Mouse (Mus musculus) lung, postnatal 4 days (tissue): ENCODE measurements around the gene Slc25a35.
A peak's percentile ranks its signal among the peaks of the same experiment; 100 is the strongest.
"Not testable (repeated sequence)": the region's sequence is repeated elsewhere in the genome, so short reads cannot be mapped to it uniquely, and the experiment has no call there.

Experiments used
- DNase-seq, 2 experiments: peaks; one replicate each; pipeline ENCODE4 v3.0.0; 2021

The Slc25a35 gene

DNA sequence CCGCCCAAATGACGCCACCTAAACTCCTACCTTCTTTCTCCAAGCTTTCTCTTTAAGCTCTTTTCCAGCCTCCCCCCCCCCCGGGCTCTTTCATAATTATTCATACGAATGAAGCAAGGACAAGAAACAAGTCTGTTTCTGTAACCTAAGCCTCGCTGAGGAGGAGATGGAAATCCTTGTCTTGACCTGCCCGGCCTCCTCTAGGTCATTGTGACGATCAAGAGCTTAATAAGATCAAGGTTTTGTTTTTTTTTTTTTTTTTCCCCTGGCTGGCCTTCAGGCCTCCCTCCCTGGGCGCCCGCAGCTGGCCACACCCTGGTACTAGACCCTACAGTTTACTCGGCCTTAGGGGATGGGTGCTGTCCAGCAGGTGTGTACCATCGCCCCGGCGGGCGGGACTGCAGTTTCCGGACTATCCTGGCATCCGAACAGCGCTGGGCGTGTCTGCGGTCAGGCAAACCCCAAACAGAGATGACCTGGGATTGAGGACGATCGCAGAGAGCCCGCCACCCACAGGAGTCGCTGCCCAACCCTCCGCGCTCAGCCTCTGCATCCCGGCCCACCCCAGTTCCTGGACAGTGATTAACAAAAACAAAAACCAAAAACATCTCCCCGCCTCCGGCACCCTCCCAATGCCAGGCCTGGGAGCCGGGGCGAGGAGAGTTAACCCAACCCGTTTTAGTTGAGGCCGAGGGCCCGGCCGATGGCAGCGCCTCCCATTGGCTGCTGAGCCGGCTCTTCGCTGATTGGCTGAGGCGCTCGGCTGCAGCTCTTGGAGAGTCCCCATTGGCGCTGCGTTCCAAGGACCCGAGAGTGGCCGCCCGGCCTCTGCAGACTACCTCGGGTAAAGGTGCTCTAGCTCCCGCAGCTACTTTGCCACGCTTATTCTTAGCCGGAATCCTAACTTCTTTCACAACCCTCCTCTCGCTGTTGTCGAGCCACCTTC lies at the start of gene Slc25a35:
TSS of gene Slc25a35 (plus strand) at position 795 of the 946 bp plus-strand sequence.
- peak; percentile 94 to 95 for DNase-seq

DNA sequence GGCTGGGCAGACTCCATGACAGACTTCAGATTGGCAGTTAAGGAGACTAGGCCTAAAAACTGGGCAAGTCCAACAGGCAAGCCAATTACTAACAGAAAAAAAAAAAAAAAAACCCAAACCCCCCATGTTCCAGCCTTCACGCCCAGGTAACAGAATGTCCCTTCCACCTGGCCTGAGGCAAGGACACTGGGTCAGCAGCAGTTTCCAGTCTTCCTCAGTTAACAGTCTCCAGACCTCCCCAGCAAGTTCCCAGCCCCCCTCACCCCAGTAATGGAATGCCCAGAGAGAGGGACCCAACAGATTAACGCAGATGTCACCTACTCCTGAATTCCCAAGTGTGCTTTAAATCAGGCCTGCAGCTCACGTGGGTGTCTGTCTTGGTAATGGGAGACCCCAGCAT lies 44.7 kb upstream of the Slc25a35 start:
- DNase-seq = no peak

DNA sequence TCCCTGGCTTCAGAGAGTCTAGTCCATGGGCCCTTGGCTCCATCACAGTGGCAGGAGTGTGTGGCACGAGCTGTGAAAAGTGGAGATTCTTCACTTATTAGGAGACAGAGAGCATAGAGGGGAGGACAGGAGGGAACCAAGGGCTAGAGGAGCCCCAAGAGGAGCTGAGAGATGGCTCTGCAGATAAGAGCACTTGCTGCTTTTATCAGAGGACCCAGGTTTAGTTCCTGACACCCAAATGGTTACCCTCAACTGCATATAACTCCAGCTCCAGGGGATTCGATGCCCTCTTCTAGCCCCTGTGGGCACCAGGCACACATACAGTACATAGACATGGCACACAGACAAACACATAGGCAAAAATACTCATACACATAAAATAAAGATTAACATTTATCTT lies 43.2 kb upstream of the Slc25a35 start:
- DNase-seq = no peak

DNA sequence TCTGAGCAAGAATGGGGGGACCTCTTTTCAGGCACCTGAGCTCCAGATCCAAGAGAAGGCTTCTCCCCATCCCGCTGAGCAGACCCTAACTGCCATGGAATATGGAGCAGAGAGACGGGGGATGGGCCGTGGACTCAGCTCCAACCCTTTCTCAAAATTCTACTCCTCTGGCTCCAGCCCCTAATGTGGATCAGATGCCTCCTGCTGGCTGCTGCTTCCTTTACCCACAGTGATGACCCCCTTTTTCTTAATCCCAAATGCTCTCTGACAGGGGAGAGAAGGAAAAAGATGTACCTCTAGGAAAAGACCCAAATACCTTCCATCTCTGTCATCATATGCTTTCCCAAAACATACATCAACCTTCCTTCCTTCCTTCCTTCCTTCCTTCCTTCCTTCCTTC lies 41.0 kb upstream of the Slc25a35 start, which contains the start of gene Odf4:
TSS of gene Odf4 (minus strand) at position 101 of the 400 bp plus-strand sequence.
- DNase-seq = no peak

DNA sequence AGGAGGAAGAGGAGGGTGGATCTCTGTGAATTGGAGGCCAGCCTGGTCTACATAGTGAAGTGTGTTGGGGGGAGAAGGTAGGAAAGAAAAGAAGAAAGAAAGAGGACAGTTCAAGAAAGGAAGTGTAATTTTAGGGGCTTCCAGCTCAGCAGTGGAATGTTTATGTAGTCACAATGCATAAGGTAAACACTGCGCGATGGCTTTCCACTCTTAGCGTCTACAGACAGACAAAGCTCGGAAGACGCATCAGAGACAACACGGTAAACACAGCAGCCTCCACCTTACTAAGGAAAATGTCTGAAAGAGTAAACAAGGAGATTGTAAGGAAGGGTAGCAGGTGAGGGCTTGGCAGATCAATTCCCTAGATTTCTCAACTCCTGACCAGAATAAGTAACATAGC lies 38.0 kb upstream of the Slc25a35 start:
- DNase-seq = no peak

DNA sequence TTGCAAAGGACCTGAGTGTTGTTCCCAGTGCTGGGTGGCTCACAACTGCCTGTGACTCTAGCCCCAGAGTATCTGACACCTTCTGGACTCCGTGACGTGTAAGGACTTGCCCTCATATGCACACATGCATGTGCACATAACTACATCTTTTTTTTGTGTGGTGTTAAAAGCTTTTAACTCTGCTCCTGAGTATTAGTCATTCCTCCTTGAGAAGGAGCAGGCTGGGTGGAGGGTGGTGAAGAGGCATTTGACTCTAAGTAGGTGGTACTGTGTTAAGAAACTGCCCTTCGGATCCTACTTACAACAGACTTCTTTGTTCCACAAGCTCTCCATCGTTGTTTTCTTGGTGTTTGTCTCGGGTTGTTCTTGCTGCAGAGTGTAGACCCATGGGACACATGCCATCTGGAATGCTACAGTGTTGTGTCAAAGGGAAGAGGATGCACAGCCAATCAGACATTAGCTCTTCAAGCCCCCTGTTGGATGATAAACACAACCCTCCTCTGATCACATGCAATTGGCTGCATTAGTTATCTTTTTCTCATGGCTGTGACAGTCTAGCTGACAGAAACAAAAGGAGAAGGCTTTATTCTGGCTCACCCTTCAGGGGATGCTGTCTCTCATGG lies 33.9 kb upstream of the Slc25a35 start:
- DNase-seq = no peak

DNA sequence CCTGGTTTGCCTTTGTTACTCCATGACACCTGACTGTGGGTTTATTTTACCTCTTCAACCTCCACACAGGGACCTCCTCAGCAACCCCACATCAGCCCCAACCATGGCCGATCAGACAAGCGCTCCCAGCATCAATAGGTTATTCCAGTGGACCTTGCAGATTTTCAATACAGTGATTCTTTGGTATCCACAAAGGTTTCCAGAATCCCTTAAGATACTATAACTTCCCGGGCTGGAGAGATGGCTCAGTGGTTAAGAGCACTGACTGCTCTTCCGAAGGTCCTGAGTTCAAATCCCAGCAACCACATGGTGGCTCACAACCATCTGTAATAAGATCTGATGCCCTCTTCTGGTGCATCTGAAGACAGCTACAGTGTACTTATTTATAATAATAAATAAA lies 31.0 kb upstream of the Slc25a35 start:
- not testable (repeated sequence) for DNase-seq

DNA sequence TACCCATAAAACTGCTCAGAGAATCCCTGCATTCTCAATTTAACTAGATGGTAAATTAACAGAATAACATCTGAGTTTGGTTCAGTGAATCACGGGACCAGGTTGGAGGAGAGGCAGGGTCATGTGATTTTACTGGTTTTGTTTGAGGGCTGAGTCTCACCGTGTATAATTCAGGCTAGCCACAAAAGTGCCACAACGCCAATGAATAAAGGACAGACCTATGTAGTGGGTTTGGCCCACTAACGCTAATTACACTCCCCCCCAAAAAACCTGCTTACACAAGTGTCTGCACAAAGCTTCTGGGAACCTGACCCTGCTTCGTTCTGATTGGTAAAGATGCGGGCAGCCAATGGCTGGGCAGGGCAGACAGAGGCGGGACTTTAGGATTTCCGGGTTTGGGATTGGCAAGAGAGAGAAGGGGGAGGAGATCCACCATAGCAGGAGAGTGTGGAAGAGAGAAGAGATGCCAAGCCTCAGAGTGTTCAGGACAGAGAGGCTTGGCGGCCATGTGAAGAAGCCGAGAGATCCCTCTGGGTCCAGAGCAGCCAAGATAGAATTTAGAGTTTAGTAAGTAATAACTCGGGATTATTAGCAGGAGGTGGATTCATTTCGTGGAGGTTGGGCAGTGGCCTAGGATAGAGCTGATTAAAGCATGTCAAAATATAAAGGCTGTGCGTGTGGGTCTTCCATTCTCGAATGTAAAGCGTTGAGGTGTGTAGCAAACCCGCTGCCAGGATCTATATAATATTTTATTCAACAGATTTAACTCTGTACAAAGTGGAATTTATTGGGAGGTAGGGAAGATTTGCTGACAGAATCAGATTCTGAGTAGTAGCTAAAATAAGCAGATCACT lies 28.3 kb upstream of the Slc25a35 start:
- peak; percentile 90 for DNase-seq

DNA sequence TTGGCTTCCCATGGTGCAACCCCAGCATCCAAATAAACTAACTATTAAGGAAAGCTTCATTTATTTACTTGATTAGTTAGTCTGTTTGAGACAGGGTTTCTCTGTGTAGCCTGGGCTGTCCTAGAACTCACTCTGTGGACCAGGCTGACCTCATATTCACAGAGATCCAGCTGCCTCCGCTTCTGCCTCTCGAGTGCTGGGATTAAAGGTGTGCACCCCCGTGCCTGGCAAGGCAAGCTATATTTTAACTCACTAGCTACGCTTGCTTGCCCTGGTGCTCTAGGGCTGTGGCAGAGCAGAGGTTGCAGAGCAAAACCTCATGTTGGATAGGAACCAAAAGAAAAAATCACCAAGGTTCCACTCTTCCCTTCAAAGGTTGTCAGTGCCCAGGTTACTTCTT lies 27.4 kb upstream of the Slc25a35 start:
- no peak for DNase-seq

DNA sequence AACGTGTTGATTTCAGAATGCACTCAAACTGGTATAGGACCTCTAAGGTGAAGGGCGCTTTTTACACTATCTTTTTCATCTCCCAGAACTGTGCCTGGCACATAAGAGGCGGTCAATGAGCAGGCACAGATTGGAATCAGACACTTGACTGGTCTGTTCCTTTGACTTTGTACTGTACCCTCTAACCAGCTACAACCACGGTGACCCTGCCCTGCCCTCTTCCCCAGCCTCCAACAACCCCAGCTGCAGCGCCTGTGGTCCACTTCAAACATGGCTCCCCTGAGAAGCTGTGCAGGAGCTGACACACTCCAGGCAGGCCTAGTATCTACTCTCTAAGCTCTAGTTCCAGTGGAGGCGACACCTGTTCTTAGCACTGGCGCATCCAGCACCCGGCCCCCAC lies 25.2 kb upstream of the Slc25a35 start:
- no peak for DNase-seq

DNA sequence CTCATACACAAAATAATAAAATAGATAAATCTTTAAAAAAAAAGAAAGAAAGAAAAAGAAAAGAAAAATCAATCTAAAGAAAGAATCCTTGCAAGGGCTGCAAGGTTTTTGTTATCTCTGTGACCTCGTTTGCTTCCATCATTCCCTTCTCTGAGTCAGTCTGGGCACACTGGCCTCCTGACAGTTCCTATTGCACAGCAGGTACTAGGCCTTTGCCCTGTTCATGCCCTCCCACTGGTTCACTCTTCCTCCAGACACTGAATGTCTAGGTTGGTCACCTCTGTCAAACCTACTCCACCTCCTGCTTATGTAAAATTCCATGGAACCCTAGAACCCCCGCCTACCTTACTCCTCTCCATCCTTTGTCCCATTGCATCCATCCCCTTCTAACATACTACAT lies 22.7 kb upstream of the Slc25a35 start:
- no peak for DNase-seq

DNA sequence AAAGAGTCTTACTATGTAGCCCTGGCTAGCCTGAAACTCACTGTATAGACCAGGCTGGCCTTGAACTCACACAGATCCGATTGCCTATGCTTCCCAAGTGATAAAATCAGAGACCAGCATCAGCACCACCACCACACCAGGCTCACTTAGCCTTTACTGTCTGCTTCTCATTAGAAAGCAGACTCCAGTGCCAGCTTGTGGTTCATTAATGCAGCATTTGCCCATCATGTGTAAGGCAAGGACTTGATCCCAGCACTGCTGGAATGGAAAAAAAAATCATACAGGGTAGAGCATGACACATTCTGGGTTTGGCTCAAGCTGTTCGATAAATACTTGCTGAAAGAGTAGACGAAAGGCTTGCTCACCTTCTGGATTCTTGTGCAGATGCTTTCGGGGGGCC lies 21.9 kb upstream of the Slc25a35 start:
- no peak for DNase-seq

DNA sequence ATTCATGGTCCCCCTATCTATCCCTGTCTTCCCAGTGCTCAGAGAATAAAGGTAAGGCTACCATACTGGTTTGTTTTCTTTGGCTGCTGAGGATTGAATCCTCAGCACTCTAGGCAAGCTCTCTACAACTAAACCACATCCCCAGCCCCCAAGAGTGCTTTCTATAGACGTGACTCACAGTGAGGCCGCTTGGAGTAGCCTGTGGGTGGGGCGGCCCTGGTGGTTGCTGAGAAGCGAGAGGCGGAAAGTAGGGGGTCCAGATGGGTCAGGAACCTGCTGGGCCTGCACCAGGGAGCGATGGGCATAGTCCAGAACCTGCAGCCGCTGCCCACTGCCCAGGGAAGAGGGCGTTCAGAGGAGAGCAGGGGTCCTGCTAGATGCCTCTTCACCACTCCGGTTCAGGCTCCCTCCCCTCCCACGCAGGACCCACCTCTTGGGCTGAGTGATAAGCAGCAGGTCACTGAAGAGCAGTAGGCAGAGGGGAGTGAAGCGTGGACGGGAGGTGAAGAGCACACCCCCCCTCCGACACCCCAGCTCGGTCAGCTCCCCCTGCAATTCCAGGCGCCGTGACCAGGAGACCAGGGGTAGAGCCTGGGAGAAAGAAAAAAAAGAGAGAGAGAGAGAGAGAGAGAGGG lies 21.0 kb upstream of the Slc25a35 start:
- no peak for DNase-seq

DNA sequence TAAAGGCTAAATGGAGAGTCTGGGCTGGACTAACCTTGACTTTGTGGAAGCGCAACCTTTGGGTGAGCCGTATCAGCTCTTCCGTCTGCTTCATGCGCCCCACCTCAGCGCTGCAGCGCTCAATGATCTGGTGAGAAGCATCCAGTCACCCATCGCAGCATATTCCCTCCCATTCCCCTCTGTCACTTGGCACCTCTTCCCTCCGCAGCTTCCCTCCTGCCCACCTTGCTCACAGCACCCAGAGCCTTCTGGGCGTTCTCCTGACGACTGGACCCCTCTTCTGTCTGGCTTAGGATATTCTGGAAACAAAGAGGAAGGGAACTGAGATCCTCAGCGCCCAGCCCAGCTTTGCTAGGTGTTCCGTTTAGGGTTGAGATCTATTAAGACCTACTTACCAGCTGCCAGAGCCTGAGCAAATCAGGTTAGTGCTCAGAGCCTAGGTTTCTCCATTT lies 20.4 kb upstream of the Slc25a35 start:
- no peak for DNase-seq

DNA sequence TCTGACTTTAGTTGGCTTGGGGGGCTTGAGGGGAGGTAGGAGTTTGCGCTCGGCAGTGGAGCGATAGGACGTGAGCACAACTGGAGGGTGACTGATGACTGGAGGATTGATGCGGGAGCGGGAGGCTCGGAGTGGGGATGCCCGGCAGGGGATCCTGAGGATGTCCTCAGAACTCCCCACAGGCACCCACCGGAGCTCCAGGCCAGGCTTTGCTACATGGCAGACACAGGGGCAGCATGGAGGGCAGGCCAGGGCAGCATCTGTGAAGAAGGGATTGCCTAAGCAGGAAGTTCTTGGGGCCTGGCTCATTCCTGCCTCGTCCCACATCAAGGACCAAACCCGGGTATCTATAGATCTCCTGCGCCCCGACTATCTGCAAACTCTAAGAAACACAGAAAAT lies 14.0 kb upstream of the Slc25a35 start:
- DNase-seq = no peak

DNA sequence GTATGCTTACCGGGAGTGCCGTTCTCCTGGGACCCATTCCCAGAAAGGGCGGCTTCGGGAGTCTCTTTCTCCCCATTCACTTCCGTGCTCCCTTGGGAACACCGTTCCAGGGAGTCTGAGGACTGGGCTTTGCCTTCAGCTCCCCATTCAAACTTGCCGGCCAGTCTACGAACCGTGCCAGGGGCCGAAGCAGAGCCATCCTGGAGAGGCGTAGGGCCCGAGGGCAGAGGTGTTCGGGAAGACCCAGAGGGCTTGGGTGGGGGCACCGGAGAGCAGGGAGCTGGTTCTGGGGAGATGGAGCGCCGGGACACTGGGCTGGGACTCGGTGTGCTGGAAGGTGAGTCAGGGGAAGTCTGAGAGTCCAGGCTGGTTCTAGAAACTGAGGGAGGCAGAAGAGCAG lies 13.5 kb upstream of the Slc25a35 start:
- no peak for DNase-seq

DNA sequence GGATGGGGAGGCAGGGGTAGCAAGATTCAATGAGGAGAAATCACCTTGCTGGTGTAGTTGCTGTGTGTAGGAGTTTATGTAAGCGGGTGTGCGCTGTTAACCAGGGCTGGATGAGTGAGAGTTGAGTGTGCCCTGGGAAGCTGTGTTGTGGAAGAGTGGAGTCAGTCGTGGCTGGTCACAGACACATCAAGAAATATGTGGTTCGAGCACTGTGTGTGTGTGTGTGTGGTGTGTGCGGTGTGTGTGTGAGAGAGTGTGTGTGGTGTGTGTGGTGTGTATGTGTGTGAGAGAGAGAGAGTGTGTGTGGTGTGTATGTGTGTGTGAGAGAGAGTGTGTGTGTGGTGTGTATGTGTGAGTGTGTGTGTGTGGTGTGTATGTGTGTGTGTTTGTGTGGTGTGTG lies 12.5 kb upstream of the Slc25a35 start:
- no peak for DNase-seq

DNA sequence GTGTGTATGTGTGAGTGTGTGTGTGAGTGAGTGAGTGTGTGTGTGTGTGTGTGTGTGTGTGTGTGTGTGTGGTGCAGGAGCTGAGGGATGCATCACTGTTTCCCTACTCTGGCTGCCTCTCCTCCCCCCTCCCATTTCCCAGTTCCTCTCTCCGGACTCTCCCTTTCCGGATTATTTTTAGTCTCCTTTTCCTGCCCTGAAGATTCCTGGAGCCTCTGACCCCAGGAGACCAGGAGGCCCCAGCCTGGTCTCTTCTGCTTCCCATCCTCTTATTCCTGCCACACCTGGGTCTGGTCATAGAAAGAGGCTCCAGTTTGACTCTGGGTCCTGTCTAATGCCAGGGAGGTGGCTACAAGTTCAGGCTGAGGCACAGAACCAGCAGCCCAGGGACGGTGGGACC lies 11.8 kb upstream of the Slc25a35 start:
- DNase-seq = peak; percentile 41 to 52

DNA sequence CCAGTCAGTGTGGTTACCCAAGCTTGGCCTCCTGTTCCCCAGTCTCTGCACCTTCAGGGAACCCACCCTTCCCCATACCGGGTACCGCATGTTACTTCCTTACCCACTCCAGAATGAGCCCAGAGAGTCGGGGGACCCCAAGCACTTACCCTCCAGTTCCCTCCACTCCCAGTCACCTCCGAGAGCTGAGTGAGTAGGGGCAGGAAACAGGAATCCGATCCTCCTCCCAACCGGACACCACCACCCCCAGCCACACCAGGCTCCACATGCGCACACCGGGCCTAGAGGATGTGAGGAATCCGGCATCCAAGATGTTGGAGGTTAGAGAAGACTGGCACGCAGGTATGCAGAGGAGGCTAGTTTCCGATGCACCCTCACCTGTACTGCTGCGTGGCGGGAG lies 11.2 kb upstream of the Slc25a35 start:
- peak; percentile 57 to 69 for DNase-seq

DNA sequence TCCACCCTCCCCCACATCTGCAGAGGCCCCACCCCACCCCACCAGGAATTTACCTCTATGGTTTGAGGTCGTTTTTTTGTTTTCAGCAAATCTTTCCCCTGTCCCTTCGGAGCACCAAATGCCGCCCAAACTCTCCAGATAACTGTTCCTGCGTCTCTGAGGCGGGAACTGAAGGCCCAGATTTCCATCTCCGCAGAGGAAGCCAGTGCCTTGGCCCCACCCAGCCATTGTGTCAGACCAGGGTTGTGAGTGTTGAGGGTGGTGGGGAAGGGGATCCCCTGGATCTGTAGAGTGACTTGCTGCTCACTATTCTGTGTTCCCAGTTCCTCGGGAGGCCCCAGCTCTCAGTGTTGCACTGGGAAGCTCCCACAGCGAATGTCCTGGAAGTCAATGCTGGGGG lies 10.6 kb upstream of the Slc25a35 start, which contains the start of gene Arhgef15:
TSS of gene Arhgef15 (minus strand) at position 173 of the 400 bp plus-strand sequence.
- DNase-seq = peak; percentile 56 to 60

DNA sequence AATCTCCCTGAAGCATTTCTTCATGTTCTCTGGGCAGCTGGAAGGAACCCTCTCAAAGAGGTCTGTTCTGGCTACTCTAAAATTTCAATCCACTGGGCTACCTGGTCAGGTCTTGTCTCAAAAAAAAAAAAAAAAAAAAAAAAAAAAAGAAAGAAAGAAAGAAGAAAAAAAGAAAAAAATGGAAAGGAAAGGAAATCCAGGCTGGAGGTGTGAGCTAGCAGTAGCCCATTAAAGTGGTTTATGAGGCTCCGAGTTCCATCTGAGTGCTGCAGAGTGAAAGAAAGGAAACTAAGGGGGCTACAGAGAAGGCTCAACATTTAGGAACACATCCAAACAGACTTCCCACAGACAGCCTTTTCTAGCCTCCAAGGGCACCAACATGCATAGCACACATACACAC lies 10.0 kb upstream of the Slc25a35 start:
- DNase-seq = no peak

DNA sequence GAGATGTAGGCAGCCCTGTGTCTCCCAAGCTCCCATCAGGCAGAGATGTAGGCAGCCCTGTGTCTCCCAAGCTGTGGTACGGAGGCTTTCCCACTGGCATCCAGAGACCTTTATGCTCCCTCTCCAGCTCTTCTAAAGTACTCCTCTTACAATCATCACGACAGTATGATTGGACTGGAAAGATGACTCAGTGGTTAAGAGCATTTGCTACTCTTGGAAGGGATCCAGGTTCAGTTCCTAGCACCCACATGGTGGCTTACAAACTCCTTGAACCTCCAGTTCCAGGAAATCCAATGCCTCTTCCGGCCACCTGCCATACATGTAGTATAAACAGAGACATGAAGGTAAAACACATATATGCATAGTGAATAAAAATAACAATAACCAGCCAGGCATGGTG lies 6.3 kb upstream of the Slc25a35 start:
- no peak for DNase-seq

DNA sequence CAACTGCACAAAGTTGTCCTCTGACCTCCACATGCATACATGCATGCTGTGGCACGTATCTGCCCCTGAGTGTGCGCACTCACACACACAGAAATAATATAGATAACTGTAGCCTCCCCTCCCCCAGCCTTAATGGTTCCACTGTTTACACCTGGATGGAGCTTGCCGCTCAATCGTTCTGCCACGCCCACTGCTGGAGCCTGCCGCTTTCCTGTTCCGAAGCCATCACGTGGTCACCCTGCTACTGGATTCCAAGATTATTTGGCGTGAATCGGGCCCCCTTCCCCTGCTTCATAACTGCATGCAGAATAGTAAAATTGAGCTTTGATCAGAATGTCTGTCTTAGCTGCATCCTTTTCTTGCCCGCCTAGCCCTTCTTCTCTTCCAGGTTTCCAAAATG lies 5.8 kb upstream of the Slc25a35 start:
- not testable (repeated sequence) for DNase-seq
